Mouse (Mus musculus) erythroid progenitor cell, adult 5-6 weeks (primary cell): ENCODE results near the gene Bspry. TPM values are rescaled to one million over a fixed set of nuclear protein-coding genes. Genes with fewer than 3 reads are reported as not detected.

Experiments used
- total RNA-seq, 2 experiments: library from RNA; stranded (forward) in 1 of 2; stranded (reverse) in 1 of 2; fragments of 150-400 nt in 1 of 2; fragments of 186-747, 209-891 nt in 1 of 2; gene quantifications; 2 replicates each; pipeline versions ENCODE4 v1.2.3 to v1.2.4; 2015 to 2017; ENCODE audit warnings: low replicate concordance in 2 of 2

The Bspry gene
- total RNA-seq, 2 experiments from 2014 or later = not detected

Other genes with a start within 250 kb of the Bspry start
- gene Zfp37, start 249.0 kb upstream of the Bspry start, total RNA-seq (2015; ENCODE audit: low replicate concordance) = not detected in 2 replicates
- 0.98 and 2.2 TPM in 2 replicates for gene Zfp37, start 249.0 kb upstream of the Bspry start, total RNA-seq (2017; ENCODE audit: low replicate concordance)
- gene Slc31a2, start 217.5 kb upstream of the Bspry start, total RNA-seq (2015; ENCODE audit: low replicate concordance) = 6.5 and 9.6 TPM in 2 replicates
- gene Slc31a2, start 217.5 kb upstream of the Bspry start, total RNA-seq (2017; ENCODE audit: low replicate concordance) = 3.0 and 3.2 TPM in 2 replicates
- 23.1 and 29.9 TPM in 2 replicates for gene Fkbp15, start 119.5 kb upstream of the Bspry start, total RNA-seq (2015; ENCODE audit: low replicate concordance)
- 35.2 and 49.7 TPM in 2 replicates for gene Fkbp15, start 119.5 kb upstream of the Bspry start, total RNA-seq (2017; ENCODE audit: low replicate concordance)
- gene Slc31a1, start 119.3 kb upstream of the Bspry start, total RNA-seq (2015; ENCODE audit: low replicate concordance) = 6.7 and 10.1 TPM in 2 replicates
- 4.2 and 4.5 TPM in 2 replicates for gene Slc31a1, start 119.3 kb upstream of the Bspry start, total RNA-seq (2017; ENCODE audit: low replicate concordance)
- 54.5 and 68.1 TPM in 2 replicates for gene Cdc26, start 71.4 kb upstream of the Bspry start, total RNA-seq (2015; ENCODE audit: low replicate concordance)
- gene Cdc26, start 71.4 kb upstream of the Bspry start, total RNA-seq (2017; ENCODE audit: low replicate concordance) = 17.9 and 37.6 TPM in 2 replicates
- 12.6 and 15.9 TPM in 2 replicates for gene Prpf4, start 71.3 kb upstream of the Bspry start, total RNA-seq (2015; ENCODE audit: low replicate concordance)
- 13.6 and 14.2 TPM in 2 replicates for gene Prpf4, start 71.3 kb upstream of the Bspry start, total RNA-seq (2017; ENCODE audit: low replicate concordance)
- gene Rnf183, start 44.8 kb upstream of the Bspry start, total RNA-seq (2015; ENCODE audit: low replicate concordance) = not detected in 2 replicates
- not detected in 2 replicates for gene Rnf183, start 44.8 kb upstream of the Bspry start, total RNA-seq (2017; ENCODE audit: low replicate concordance)
- 1.8 TPM in 1 of 2 replicates, not detected in the other for gene Wdr31, start 9.2 kb upstream of the Bspry start, total RNA-seq (2015; ENCODE audit: low replicate concordance)
- 1.2 and 1.7 TPM in 2 replicates for gene Wdr31, start 9.2 kb upstream of the Bspry start, total RNA-seq (2017; ENCODE audit: low replicate concordance)
- not detected in 2 replicates for gene Hdhd3, start 23.4 kb downstream of the Bspry start, total RNA-seq (2015; ENCODE audit: low replicate concordance)
- gene Hdhd3, start 23.4 kb downstream of the Bspry start, total RNA-seq (2017; ENCODE audit: low replicate concordance) = not detected in 2 replicates
- gene Alad, start 39.9 kb downstream of the Bspry start, total RNA-seq (2015; ENCODE audit: low replicate concordance) = 510 and 532 TPM in 2 replicates
- 271 and 392 TPM in 2 replicates for gene Alad, start 39.9 kb downstream of the Bspry start, total RNA-seq (2017; ENCODE audit: low replicate concordance)
- gene Pole3, start 45.0 kb downstream of the Bspry start, total RNA-seq (2015; ENCODE audit: low replicate concordance) = 45.4 and 74.2 TPM in 2 replicates
- gene Pole3, start 45.0 kb downstream of the Bspry start, total RNA-seq (2017; ENCODE audit: low replicate concordance) = 51.3 and 53.0 TPM in 2 replicates
- not detected in 2 replicates for gene 4933430I17Rik, start 45.3 kb downstream of the Bspry start, total RNA-seq (2015; ENCODE audit: low replicate concordance)
- gene 4933430I17Rik, start 45.3 kb downstream of the Bspry start, total RNA-seq (2017; ENCODE audit: low replicate concordance) = 0.90 TPM in 1 of 2 replicates, not detected in the other
- gene Rgs3, start 79.8 kb downstream of the Bspry start, total RNA-seq (2015; ENCODE audit: low replicate concordance) = 6.5 TPM in 1 of 2 replicates, not detected in the other
- gene Rgs3, start 79.8 kb downstream of the Bspry start, total RNA-seq (2017; ENCODE audit: low replicate concordance) = 0.30 and 4.1 TPM in 2 replicates